Mouse (Mus musculus) thymus, adult 2 months (tissue): Measurements from ENCODE around the gene N4bp3.

Experiments used
- CTCF ChIP-seq: fragments of 200-500 bp; IDR thresholded peaks from 2 replicates; pipeline ENCODE4 v1.5.1; 2012; ENCODE audit warnings: mild to moderate bottlenecking, control low read depth, low read length, moderate library complexity, borderline replicate concordance; ENCODE audit not compliant: control insufficient read depth, poor library complexity, insufficient read depth; ENCODE audit errors: extremely low read depth
- POLR2A ChIP-seq: fragments of 200-500 bp; IDR thresholded peaks from 2 replicates; pipeline ENCODE4 v1.6.1; 2012; ENCODE audit warnings: mild to moderate bottlenecking, low read length, control low read depth, moderate library complexity; ENCODE audit not compliant: control insufficient read depth, poor library complexity, insufficient read depth; ENCODE audit errors: extremely low read depth

GRCm38 (mm10) chr11:51673291-51673690 is 22.6 kb upstream of the N4bp3 start:
- TF ChIP-seq POLR2A (no peak), CTCF (no peak)
